ENCODE assay signal across 15 mouse cellular contexts in the genomic region with DNA sequence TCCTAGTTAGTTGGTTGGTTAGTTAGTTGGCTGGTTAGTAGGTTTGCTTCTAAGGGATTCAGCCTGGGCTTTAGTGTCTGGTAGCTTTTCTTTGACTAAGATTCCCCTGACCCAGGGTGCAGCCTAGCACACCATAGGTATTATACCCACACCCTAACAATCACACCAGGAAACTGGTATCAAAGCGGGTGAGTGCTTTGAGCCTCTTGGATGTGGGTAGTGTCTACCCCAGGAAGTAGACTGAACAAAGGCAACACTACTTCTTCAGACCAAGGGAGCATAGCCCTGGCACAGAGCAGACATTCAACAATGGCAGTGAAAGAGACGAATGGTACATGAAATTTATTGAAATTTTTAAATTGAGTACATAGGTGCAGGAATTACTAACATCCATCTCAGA. TPM values are rescaled to one million over a fixed set of nuclear protein-coding genes. Genes with fewer than 3 reads are reported as not detected.
"Had no signal": no experiment of that assay in that cellular context is flagged by ENCODE, and none has a peak within 500 bp of the region (broad histone marks: within the 10 kb centered on the region; RNA-seq: fewer than 3 reads in every experiment).

No protein-coding gene starts in this region.

- DNase-seq: kidney, adult 18-20 months; kidney, postnatal 14 days; layer of hippocampus, postnatal 36 days; lung, postnatal 4 days; retina, postnatal 1 day; right cerebral cortex, postnatal 4 days had no signal

- H3K27ac ChIP-seq: intestine, embryonic 15.5 days; kidney, embryonic 15.5 days; limb, embryonic 15.5 days; liver, embryonic 12.5 days; lung, embryonic 15.5 days; midbrain, embryonic 15.5 days; neural tube, embryonic 13.5 days had no signal

- H3K4me3 ChIP-seq: intestine, embryonic 15.5 days; kidney, embryonic 15.5 days; limb, embryonic 15.5 days; liver, embryonic 12.5 days; lung, embryonic 15.5 days; midbrain, embryonic 15.5 days; neural tube, embryonic 13.5 days had no signal

RNA-seq across cellular contexts. Expression of a gene that starts 24.9 kb away (rescaled TPM):
- total RNA-seq: megakaryocyte, adult 5-6 weeks; monocyte, adult 5-6 weeks had no signal
